Mouse (Mus musculus): ENCODE data around the gene Pde1c.

DNA sequence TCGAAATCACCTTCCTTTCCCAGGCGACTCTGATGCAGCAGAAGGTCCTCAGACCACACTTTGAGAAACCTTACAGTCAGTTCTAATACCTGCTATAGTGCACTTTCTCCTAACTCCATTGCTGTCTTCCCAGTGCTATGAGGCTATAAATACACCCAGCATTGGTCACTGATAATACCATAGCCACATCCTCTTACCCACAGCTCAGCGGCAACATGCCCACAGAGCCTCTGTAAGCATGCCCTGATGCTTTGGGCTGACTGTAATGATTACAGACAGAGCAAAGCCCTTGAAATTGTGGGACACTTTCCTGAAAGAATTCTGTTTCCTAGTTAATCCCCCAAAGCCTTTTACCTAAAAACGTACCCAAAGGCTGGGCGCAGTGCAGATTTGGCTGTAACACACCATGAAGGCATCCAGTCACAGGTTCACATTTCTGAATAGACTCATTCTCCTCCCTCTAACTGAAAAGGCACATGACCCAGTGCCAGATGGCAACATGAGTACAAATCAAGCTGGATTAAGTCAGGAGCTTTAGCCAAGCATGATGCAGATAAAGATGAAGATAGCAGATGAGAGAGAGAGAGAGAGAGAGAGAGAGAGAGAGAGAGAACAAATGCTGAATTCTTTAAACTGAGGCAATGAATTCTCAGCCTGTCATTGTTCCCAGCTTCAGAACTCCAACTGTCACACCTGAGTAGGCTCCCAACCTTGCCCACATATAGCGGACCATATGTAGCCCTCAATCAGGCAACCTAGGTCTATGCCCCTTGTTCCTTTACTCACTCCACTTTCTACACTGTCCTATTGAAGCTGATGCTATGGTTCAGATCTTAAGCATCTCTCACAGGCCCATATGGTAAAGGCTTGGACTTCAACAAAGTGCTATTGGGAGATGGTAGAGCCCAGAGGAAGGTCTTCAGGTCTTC, 44.7 kb downstream of the Pde1c start:
- no peak for TF ChIP-seq POLR2A (IDR thresholded peaks at IDR 0.05; ENCODE audit: borderline replicate concordance, extremely low read depth, insufficient read depth, insufficient read length, poor library complexity, severe bottlenecking)
- TF ChIP-seq CTCF (IDR thresholded peaks at IDR 0.05; ENCODE audit: borderline replicate concordance, extremely low read depth, insufficient read depth, insufficient read length) = no peak

Measured in brain, embryonic 14.5 days (tissue).